Mouse (Mus musculus): ENCODE results near the gene Nhsl1.

The Nhsl1 gene

GRCm38 (mm10) chr10:18341444-18342196, 22.8 kb downstream of the Nhsl1 start:
- DNase-seq (ENCODE audit: low spot score in 2 of 2), result no peak

GRCm38 (mm10) chr10:18347231-18347630, 28.4 kb downstream of the Nhsl1 start:
- no peak for DNase-seq (ENCODE audit: low spot score in 2 of 2)

- DNase-seq (ENCODE audit: low spot score in 2 of 2), result no peak
Observed at GRCm38 (mm10) chr10:18350781-18351180, 32.0 kb downstream of the Nhsl1 start.

GRCm38 (mm10) chr10:18352937-18353336, 34.2 kb downstream of the Nhsl1 start:
- DNase-seq (ENCODE audit: low spot score in 2 of 2), result no peak

- DNase-seq (ENCODE audit: low spot score in 2 of 2), result no peak
Observed at GRCm38 (mm10) chr10:18354103-18354502, 35.3 kb downstream of the Nhsl1 start.

- no peak for DNase-seq (ENCODE audit: low spot score in 2 of 2)
Observed at GRCm38 (mm10) chr10:18356461-18356860, 37.7 kb downstream of the Nhsl1 start.

GRCm38 (mm10) chr10:18357212-18357611, 38.4 kb downstream of the Nhsl1 start:
- no peak for DNase-seq (ENCODE audit: low spot score in 2 of 2)

GRCm38 (mm10) chr10:18358461-18358860, 39.7 kb downstream of the Nhsl1 start:
- DNase-seq (ENCODE audit: low spot score in 2 of 2), result no peak

- no peak for DNase-seq (ENCODE audit: low spot score in 2 of 2)
Observed at GRCm38 (mm10) chr10:18360175-18360574, 41.4 kb downstream of the Nhsl1 start.

GRCm38 (mm10) chr10:18365432-18365831, 46.6 kb downstream of the Nhsl1 start:
- no peak for DNase-seq (ENCODE audit: low spot score in 2 of 2)

- DNase-seq (ENCODE audit: low spot score in 2 of 2), result no peak
Observed at GRCm38 (mm10) chr10:18366697-18367096, 47.9 kb downstream of the Nhsl1 start.

- no peak for DNase-seq (ENCODE audit: low spot score in 2 of 2)
Observed at GRCm38 (mm10) chr10:18368111-18368510, 49.3 kb downstream of the Nhsl1 start.

- DNase-seq (ENCODE audit: low spot score in 2 of 2), result no peak
Observed at GRCm38 (mm10) chr10:18370475-18371286, 51.9 kb downstream of the Nhsl1 start.

GRCm38 (mm10) chr10:18371866-18372265, 53.1 kb downstream of the Nhsl1 start:
- no peak for DNase-seq (ENCODE audit: low spot score in 2 of 2)

- no peak for DNase-seq (ENCODE audit: low spot score in 2 of 2)
Observed at GRCm38 (mm10) chr10:18375301-18375700, 56.5 kb downstream of the Nhsl1 start.

- DNase-seq (ENCODE audit: low spot score in 2 of 2), result no peak
Observed at GRCm38 (mm10) chr10:18384766-18385165, 66.0 kb downstream of the Nhsl1 start.

GRCm38 (mm10) chr10:18386224-18386623, 67.4 kb downstream of the Nhsl1 start:
- DNase-seq (ENCODE audit: low spot score in 2 of 2), result no peak

GRCm38 (mm10) chr10:18388784-18389575, 70.2 kb downstream of the Nhsl1 start:
- DNase-seq (ENCODE audit: low spot score in 2 of 2), result peak in 1 of 2 experiments; percentile 18

GRCm38 (mm10) chr10:18390004-18390403, 71.2 kb downstream of the Nhsl1 start:
- DNase-seq (ENCODE audit: low spot score in 2 of 2), result no peak

- DNase-seq (ENCODE audit: low spot score in 2 of 2), result peak; percentile 31 to 37
Observed at GRCm38 (mm10) chr10:18391608-18392007, 72.8 kb downstream of the Nhsl1 start.

GRCm38 (mm10) chr10:18392268-18392667, 73.5 kb downstream of the Nhsl1 start:
- DNase-seq (ENCODE audit: low spot score in 2 of 2), result no peak

- DNase-seq (ENCODE audit: low spot score in 2 of 2), result no peak
Observed at GRCm38 (mm10) chr10:18393740-18394139, 75.0 kb downstream of the Nhsl1 start.

Measured in frontal cortex, postnatal 25 days (tissue).